Mouse (Mus musculus) layer of hippocampus, adult 11-12 months (tissue): ENCODE results near the gene Parp3.
A peak's percentile ranks its signal among the peaks of the same experiment; 100 is the strongest.

Experiments used
- DNase-seq: peaks from one replicate; pipeline ENCODE4 v3.0.0; 2022; ENCODE audit warnings: low spot score

The Parp3 gene

GRCm38 (mm10) chr9:106457163-106457559 lies 19.6 kb downstream of the Parp3 start:
- no peak for DNase-seq

GRCm38 (mm10) chr9:106456325-106457162 lies 20.2 kb downstream of the Parp3 start:
- DNase-seq, result no peak

DNA sequence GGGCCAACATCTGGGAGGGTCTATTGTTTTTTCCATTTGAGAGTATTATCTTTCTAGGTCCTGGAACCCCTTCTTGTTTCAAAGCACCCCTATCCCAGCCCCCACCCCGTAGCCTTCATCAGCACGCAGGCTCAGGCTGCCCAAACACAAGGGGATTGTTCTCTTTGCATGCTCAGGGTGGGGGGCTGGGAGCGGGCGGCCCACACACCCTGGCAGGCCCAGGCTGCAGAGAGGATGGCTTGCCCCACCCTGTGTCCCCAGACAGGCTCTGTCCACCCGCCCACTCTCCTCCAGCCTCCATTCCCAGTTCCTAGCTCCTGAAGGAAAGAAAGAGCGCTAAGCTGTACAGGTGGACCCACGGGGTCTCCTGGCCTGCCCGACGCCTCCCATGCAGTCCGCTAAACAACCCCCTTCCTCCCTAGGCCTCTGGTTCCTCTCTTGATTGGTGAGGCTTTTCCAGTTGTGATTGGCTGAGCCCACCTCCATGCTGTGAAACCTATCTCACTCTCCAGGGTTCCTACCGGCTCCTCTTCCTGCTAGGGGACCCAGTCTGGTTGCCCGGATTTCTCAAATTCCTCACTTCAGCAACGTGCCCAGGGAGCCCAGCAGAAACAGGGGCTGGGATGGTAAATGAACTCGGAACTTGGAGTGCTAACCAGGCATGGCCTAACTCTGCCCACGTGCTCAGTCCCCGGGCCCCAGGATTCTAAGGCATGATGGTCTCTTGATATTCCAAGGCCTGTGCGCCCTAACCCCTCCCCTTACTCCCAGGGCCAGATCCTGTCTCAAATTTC lies 21.7 kb downstream of the Parp3 start:
- DNase-seq, result peak; percentile 37

- peak; percentile 36 for DNase-seq
Observed at GRCm38 (mm10) chr9:106454071-106454761, 22.5 kb downstream of the Parp3 start.

DNA sequence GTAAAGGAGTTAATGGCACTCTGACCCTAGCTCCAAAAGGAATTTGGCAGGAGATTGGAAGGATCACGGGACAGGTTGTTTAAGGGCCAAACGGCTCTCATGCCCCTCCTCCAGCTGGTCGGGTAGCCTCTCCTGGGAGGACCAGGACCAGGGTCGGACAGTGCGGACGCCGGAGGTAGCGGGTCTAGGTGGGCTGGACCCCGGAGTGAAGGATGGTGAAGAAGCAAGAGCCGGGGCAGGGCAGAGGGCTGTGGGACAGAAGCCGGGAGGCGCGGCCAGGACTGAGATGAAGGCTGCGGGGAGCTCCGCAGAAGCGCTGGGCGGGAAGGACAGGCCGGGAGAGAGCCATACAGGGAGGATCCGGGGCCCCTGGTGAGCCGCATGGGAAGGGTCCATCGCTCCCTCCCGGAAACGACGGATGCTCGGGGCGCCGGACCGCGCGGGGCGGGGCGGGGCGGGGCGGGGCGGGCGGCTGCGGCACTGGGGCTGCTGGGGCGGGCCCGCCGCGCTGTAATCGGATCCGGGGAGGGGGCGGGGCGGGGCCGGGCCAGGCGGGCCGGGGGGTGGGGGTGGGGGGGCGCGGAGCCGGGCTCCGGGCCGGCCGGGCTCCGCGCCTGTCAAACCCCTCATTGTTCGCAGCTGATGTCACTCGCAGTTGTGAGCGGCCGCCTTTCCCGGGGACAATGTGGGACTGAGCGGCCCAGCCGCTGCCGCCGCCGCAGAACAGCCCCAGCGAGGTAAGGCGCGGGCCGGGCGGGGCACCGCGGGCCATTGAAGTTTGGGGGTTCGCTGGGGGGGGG lies 23.3 kb downstream of the Parp3 start, which contains the start of gene Pcbp4:
TSS of gene Pcbp4 (plus strand) at position 21 of the 800 bp plus-strand sequence.
- DNase-seq, result peak; percentile 71

DNA sequence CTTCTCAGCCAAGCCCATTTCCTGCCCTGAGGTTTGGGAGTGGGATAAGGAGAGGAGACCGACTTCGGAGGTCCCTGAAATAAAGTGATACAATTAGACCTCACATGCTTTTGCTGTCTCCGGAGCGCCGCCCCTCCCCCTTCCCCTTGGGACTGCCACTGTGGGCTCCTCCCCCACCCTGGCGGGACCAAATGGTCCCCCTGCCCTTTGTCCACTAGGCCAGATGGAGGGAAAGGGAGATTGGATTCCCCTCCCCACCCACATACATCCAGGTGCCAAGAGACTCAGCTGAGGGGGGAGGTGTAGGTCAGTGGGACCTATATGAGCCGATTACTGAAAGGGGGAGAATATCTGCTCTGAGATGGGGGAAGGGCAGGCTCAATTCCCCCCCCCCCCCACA lies 23.9 kb downstream of the Parp3 start:
- DNase-seq, result peak; percentile 63

GRCm38 (mm10) chr9:106452351-106452750 lies 24.4 kb downstream of the Parp3 start:
- no peak for DNase-seq

DNA sequence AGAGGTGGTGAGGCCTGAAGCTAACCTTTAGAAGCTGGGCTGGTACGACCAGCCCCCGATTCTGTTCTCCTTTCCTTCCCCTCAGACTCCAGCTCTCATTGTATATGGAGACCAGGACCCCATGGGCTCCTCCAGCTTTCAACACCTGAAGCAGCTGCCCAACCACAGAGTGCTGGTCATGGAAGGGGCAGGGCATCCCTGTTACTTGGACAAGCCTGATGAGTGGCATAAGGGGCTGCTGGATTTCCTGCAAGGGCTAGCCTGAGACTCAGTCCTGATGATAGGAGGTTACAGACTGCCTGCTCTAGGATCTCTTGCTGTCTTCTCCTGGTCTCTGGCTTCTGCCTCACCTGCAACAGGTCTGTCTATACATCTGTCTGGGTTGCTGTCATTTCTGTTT lies 24.9 kb downstream of the Parp3 start:
- DNase-seq, result no peak

DNA sequence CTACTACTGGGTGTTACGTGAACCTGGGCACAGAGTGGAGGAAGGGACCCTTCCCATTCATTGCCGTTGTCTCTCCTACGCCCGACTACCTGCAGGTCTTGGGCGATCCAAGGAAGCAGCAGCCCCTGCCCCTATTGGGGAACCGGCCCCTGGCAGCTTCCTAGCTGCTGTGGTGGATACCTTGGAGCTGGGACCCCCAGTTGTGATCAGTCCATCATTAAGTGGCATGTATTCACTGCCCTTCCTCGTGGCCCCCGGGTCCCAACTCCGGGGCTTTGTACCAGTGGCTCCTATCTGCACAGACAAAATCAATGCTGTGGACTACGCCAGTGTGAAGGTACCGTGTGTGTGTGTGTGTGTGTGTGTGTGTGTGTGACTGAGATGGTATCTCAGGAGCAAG lies 25.5 kb downstream of the Parp3 start:
- no peak for DNase-seq

- DNase-seq, result peak; percentile 34
Observed at GRCm38 (mm10) chr9:106450661-106451060, 26.1 kb downstream of the Parp3 start.

- no peak for DNase-seq
Observed at GRCm38 (mm10) chr9:106449947-106450346, 26.8 kb downstream of the Parp3 start.

- peak; percentile 78 for DNase-seq
Observed at GRCm38 (mm10) chr9:106448498-106449031, 28.2 kb downstream of the Parp3 start.

DNA sequence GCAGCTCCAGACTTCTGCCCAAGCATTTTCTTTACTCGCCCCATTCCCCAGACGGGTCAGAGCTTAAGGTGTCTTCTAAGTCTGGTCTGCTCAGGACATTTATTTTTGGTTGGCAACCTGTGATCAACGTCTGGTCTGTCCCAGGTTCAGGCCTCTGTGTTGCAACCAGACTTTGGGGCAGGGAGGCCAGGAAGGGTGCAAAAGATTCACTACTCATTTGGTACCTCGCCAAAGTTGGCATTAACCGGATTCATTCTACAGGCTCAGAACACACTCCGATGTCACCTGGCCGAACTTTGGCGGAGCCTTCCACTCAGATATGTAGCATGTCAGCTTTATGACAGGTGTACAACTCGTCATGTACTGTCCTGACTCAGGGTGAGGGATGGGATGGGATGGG lies 28.8 kb downstream of the Parp3 start:
- DNase-seq, result no peak

DNA sequence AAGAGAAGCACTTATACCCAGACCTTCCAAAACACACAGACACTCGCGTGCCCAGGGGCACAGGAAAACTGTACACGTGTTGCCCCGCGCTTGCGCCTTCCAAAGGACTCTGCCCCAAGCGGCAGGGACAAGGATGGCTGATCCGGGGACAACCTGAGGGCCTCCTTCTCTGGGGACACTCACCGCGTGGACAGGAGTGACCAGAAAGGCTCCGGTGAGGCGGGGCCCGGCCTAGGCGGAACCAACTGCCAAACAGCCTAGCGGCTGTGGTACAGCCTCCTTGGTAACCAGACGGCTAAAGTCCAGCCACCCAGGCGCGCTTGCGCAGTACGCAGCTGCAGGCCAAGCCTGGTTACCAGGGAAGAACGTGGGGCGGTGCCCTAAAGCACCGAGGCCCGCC lies 29.4 kb downstream of the Parp3 start, which contains the start of the genes Abhd14b and Abhd14a:
TSS of gene Abhd14b (plus strand) at position 112 of the 400 bp plus-strand sequence.
TSS of gene Abhd14a (minus strand) at position 331 of the 400 bp plus-strand sequence.
- DNase-seq, result peak; percentile 94

DNA sequence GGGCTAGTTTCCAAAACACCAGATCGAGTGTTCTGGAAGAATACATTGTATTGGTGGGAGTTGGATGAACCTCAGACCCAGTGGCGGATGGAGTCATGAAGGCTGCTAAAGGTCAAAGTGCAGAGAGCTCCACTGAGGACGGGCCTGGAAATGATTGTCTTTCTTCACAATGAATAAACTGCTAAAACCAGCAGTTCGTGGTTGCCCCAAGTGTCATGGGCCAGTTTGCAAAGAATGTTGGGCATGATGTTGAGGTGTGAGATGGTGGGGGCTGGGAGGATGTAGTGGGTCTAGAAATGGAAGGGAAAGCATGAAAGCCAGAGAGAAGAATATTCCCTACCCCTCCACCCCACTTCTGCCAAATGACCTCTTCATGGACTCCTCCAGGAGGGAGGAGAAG lies 31.9 kb downstream of the Parp3 start:
- no peak for DNase-seq

- no peak for DNase-seq
Observed at GRCm38 (mm10) chr9:106442680-106443079, 34.1 kb downstream of the Parp3 start.

GRCm38 (mm10) chr9:106436566-106436965 lies 40.2 kb downstream of the Parp3 start:
- DNase-seq, result no peak

DNA sequence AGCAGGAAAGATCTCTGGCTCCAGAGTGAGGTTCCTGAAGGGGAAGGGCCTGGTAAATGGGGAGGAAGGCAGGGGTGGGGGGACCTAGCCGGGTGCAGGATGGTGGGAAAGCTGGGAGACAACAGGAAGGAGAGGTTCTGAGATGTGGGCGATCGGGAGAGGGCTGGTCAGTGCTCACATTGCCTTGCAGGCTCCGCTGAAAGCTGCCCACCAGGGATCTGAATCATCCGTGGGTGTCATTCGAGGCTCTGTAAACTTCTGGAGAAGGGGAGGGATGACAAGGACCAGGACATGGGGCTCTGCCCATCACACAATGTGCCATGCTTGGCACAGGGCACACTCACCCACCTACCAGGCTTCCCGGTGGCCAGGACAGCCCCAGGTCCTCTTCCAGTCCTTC lies 43.4 kb downstream of the Parp3 start:
- no peak for DNase-seq

GRCm38 (mm10) chr9:106430015-106430264 lies 46.8 kb downstream of the Parp3 start:
- DNase-seq, result no peak

GRCm38 (mm10) chr9:106429221-106430014 lies 47.3 kb downstream of the Parp3 start, which contains the start of gene Rpl29:
Gene Rpl29 (plus strand): TSS chr9:106429454.
- peak; percentile 95 for DNase-seq
